Mouse (Mus musculus): ENCODE data around the gene Gpr176. TPM values are rescaled to one million over a fixed set of nuclear protein-coding genes. Genes with fewer than 3 reads are reported as not detected.

The Gpr176 gene
- total RNA-seq (2014; rRNA removed) (not detected in 2 replicates), polyA plus RNA-seq (2012; rRNA removed) (not detected in 2 replicates)

- Histone ChIP-seq H3K9ac (ENCODE audit: low read depth, low read length) (0 out of 2 replicates have a peak within 1 kb of the TSS, but pooled peaks have one; percentile 14), H3K4me1 (ENCODE audit: control insufficient read depth, insufficient read depth, low read length) (peaks cover 7% of the 10 kb centered on the region; the same call in 1 of the 2 replicates), H3K27me3 (ENCODE audit: control insufficient read depth, insufficient read depth, low read length) (peaks cover 14% of the 10 kb centered on the region), H3K79me2 (ENCODE audit: control insufficient read depth, insufficient read depth, low read length) (no peaks in the 10 kb centered on the region), H3K4me3 (ENCODE audit: insufficient read depth, low read depth, low read length) (peak within 1 kb of the TSS; percentile 49; the same call in 1 of the 2 replicates), H3K27ac (replicated peaks; ENCODE audit: insufficient read depth, low read depth, low read length) (no peak within 1 kb of the TSS), H3K36me3 (ENCODE audit: control insufficient read depth, insufficient read depth, low read length) (no peaks in the 10 kb centered on the region)
- DNase-seq (ENCODE audit: extremely low read depth, low read depth, low spot score), result no peak
- TF ChIP-seq POLR2A (IDR thresholded peaks at IDR 0.05; ENCODE audit: extremely low read depth, insufficient read depth, low read length), result no peak
- TF ChIP-seq CTCF (IDR thresholded peaks at IDR 0.05; ENCODE audit: low read depth, low read length), result no peak
- under 1% methylated on average over 55 of the region's 59 CpGs for WGBS
These were observed at the start of gene Gpr176 for GRCm38 (mm10) chr2:118372901-118373571. Gene Gpr176, minus strand, starts transcription at chr2:118373419.

- H3K4me1 ChIP-seq (ENCODE audit: control insufficient read depth, insufficient read depth, low read length), result no peaks in the 10 kb centered on the region
- no peaks in the 10 kb centered on the region for H3K27me3 ChIP-seq (ENCODE audit: control insufficient read depth, insufficient read depth, low read length)
- H3K79me2 ChIP-seq (ENCODE audit: control insufficient read depth, insufficient read depth, low read length), result no peaks in the 10 kb centered on the region
- TF ChIP-seq CTCF (IDR thresholded peaks at IDR 0.05; ENCODE audit: low read depth, low read length) (no peak), POLR2A (IDR thresholded peaks at IDR 0.05; ENCODE audit: extremely low read depth, insufficient read depth, low read length) (no peak)
- no peak overlapping the region for H3K9ac ChIP-seq (ENCODE audit: low read depth, low read length)
- WGBS, result 89% methylated on average over 8 of the region's 8 CpGs
- no peak for DNase-seq (ENCODE audit: extremely low read depth, low read depth, low spot score)
- H3K27ac ChIP-seq (replicated peaks; ENCODE audit: insufficient read depth, low read depth, low read length), result no peak overlapping the region
- peaks cover 19% of the 10 kb centered on the region for H3K36me3 ChIP-seq (ENCODE audit: control insufficient read depth, insufficient read depth, low read length)
- no peak overlapping the region for H3K4me3 ChIP-seq (ENCODE audit: insufficient read depth, low read depth, low read length)
These were observed 49.2 kb upstream of the Gpr176 start for GRCm38 (mm10) chr2:118422385-118422784.

- 85% methylated on average over 15 of the region's 15 CpGs for WGBS
- no peaks in the 10 kb centered on the region for H3K4me1 ChIP-seq (ENCODE audit: control insufficient read depth, insufficient read depth, low read length)
- TF ChIP-seq POLR2A (IDR thresholded peaks at IDR 0.05; ENCODE audit: extremely low read depth, insufficient read depth, low read length) (no peak), CTCF (IDR thresholded peaks at IDR 0.05; ENCODE audit: low read depth, low read length) (no peak)
- H3K27ac ChIP-seq (replicated peaks; ENCODE audit: insufficient read depth, low read depth, low read length), result no peak overlapping the region
- H3K9ac ChIP-seq (ENCODE audit: low read depth, low read length), result no peak overlapping the region
- H3K79me2 ChIP-seq (ENCODE audit: control insufficient read depth, insufficient read depth, low read length), result no peaks in the 10 kb centered on the region
- peaks cover 22% of the 10 kb centered on the region for H3K36me3 ChIP-seq (ENCODE audit: control insufficient read depth, insufficient read depth, low read length)
- H3K27me3 ChIP-seq (ENCODE audit: control insufficient read depth, insufficient read depth, low read length), result no peaks in the 10 kb centered on the region
- no peak for DNase-seq (ENCODE audit: extremely low read depth, low read depth, low spot score)
- no peak overlapping the region for H3K4me3 ChIP-seq (ENCODE audit: insufficient read depth, low read depth, low read length)
These were observed 48.7 kb upstream of the Gpr176 start for GRCm38 (mm10) chr2:118421951-118422350.

GRCm38 (mm10) chr2:118418076-118418475, 44.9 kb upstream of the Gpr176 start:
- Histone ChIP-seq H3K27ac (replicated peaks; ENCODE audit: insufficient read depth, low read depth, low read length) (no peak overlapping the region), H3K9ac (ENCODE audit: low read depth, low read length) (no peak overlapping the region), H3K79me2 (ENCODE audit: control insufficient read depth, insufficient read depth, low read length) (no peaks in the 10 kb centered on the region), H3K27me3 (ENCODE audit: control insufficient read depth, insufficient read depth, low read length) (no peaks in the 10 kb centered on the region), H3K4me3 (ENCODE audit: insufficient read depth, low read depth, low read length) (no peak overlapping the region), H3K4me1 (ENCODE audit: control insufficient read depth, insufficient read depth, low read length) (no peaks in the 10 kb centered on the region), H3K36me3 (ENCODE audit: control insufficient read depth, insufficient read depth, low read length) (peaks cover 28% of the 10 kb centered on the region)
- DNase-seq (ENCODE audit: extremely low read depth, low read depth, low spot score), result no peak
- 92% methylated on average over 4 of the region's 4 CpGs for WGBS
- TF ChIP-seq POLR2A (IDR thresholded peaks at IDR 0.05; ENCODE audit: extremely low read depth, insufficient read depth, low read length) (no peak), CTCF (IDR thresholded peaks at IDR 0.05; ENCODE audit: low read depth, low read length) (no peak)

GRCm38 (mm10) chr2:118415601-118416355, 42.6 kb upstream of the Gpr176 start:
- H3K27me3 ChIP-seq (ENCODE audit: control insufficient read depth, insufficient read depth, low read length), result no peaks in the 10 kb centered on the region
- no peaks in the 10 kb centered on the region for H3K4me1 ChIP-seq (ENCODE audit: control insufficient read depth, insufficient read depth, low read length)
- no peak overlapping the region for H3K4me3 ChIP-seq (ENCODE audit: insufficient read depth, low read depth, low read length)
- peaks cover 30% of the 10 kb centered on the region for H3K36me3 ChIP-seq (ENCODE audit: control insufficient read depth, insufficient read depth, low read length)
- H3K79me2 ChIP-seq (ENCODE audit: control insufficient read depth, insufficient read depth, low read length), result no peaks in the 10 kb centered on the region
- no peak for DNase-seq (ENCODE audit: extremely low read depth, low read depth, low spot score)
- TF ChIP-seq CTCF (IDR thresholded peaks at IDR 0.05; ENCODE audit: low read depth, low read length) (no peak), POLR2A (IDR thresholded peaks at IDR 0.05; ENCODE audit: extremely low read depth, insufficient read depth, low read length) (no peak)
- H3K9ac ChIP-seq (ENCODE audit: low read depth, low read length), result no peak overlapping the region
- 94% methylated on average over 6 of the region's 6 CpGs for WGBS
- no peak overlapping the region for H3K27ac ChIP-seq (replicated peaks; ENCODE audit: insufficient read depth, low read depth, low read length)

All from liver, adult 2 months (tissue).